Mouse (Mus musculus) adrenal gland, postnatal 14 days (tissue): Measurements from ENCODE around the gene Esp1. TPM values are rescaled to one million over a fixed set of nuclear protein-coding genes. Genes with fewer than 3 reads are reported as not detected.

Source experiments
- DNase-seq: peaks from one replicate; pipeline ENCODE4 v3.0.0; 2021; ENCODE audit warnings: mixed read lengths
- long read RNA-seq, 2 experiments: library from polyadenylated mRNA; stranded (forward); transcript quantifications; one replicate each; pipeline ENCODE4 v2.0.0; 2021
- total RNA-seq: library from RNA; stranded (reverse); gene quantifications from 2 replicates; pipeline ENCODE4 v1.2.3, GENCODE M21; 2021

Esp1 gene
- not detected in 2 replicates for total RNA-seq
- long read RNA-seq, experiment 1, result 0 reads
- long read RNA-seq, experiment 2, result 0 reads

- DNase-seq, result no peak
These were observed at the start of gene Esp1 for GRCm38 (mm10) chr17:40726820-40727219. TSS of gene Esp1 (plus strand) at chr17:40727120.

- no peak for DNase-seq
These were observed 10.6 kb upstream of the Esp1 start for GRCm38 (mm10) chr17:40716273-40716672.

DNA sequence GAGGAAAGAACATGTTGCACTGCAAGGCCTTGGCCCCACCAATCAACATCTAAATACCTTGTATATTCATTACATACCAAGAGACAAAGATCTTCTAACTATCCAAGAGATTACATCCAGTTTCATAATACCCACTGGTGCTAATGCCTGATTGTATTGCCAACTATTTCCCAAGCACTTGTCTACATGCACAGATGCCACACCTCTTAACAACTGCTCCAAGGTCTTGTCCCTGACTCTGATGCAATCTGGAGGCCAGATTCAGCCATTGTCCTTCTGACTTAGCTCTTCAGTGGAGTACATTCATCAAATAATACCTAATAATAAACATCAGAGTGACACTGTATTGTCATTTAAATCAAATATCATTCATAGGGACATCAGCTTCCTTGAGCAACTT lies 9.9 kb upstream of the Esp1 start:
- DNase-seq, result peak; percentile 16

- no peak for DNase-seq
These were observed 4.4 kb downstream of the Esp1 start for GRCm38 (mm10) chr17:40731296-40731695.

DNA sequence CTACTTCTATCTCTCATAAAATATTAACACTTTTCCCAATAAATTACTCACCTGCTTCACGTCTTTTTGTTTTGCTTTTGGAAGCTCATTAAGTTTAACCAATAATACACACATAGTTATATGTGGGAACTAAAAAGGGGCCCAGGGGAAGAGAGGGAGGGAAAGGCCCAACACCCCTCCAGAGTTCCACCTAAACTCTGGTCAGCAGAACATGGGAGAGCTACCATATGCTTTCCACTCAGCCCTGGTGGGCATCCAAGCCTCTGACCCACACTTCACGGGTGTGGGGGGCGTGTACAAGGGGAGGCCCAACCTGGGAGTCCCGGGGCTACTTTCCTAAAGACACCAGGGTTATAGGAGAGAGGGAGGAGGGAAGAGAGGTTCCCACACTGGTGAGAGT lies 4.8 kb downstream of the Esp1 start:
- no peak for DNase-seq

GRCm38 (mm10) chr17:40763662-40764061 lies 36.7 kb downstream of the Esp1 start:
- no peak for DNase-seq

GRCm38 (mm10) chr17:40767120-40767519 lies 40.2 kb downstream of the Esp1 start:
- DNase-seq, result no peak

Other genes with a start within 250 kb of the Esp1 start
- not detected in 2 replicates for gene Esp8, start 207.1 kb upstream of the Esp1 start, total RNA-seq
- gene Esp6, start 165.6 kb upstream of the Esp1 start, total RNA-seq, result not detected in 2 replicates
- not detected in 2 replicates for gene Esp4, start 128.5 kb upstream of the Esp1 start, total RNA-seq
- not detected in 2 replicates for gene Esp3, start 95.0 kb upstream of the Esp1 start, total RNA-seq
- gene Crisp2, start 79.9 kb downstream of the Esp1 start, total RNA-seq, result not detected in 2 replicates
- gene Rhag, start 84.0 kb downstream of the Esp1 start, total RNA-seq, result 0.98 and 4.2 TPM in 2 replicates
- gene 9130008F23Rik, start 153.4 kb downstream of the Esp1 start, total RNA-seq, result 0.63 and 1.1 TPM in 2 replicates
- gene Glyatl3, start 187.2 kb downstream of the Esp1 start, total RNA-seq, result not detected in 2 replicates
- gene Mut, start 207.6 kb downstream of the Esp1 start, total RNA-seq, result 140 and 156 TPM in 2 replicates
- gene Cenpq, start 207.9 kb downstream of the Esp1 start, total RNA-seq, result 7.7 and 8.4 TPM in 2 replicates